Mouse (Mus musculus): Measurements from ENCODE around the gene Olfr1428. TPM values are rescaled to one million over a fixed set of nuclear protein-coding genes. Genes with fewer than 3 reads are reported as not detected.
"Not testable (repeated sequence)": the region's sequence is repeated elsewhere in the genome, so short reads cannot be mapped to it uniquely, and the experiment has no call there.

Gene Olfr1428
- polyA plus RNA-seq, 1 experiment, result not detected

GRCm38 (mm10) chr19:12091913-12092312, 23.8 kb downstream of the Olfr1428 start, which contains the start of gene Olfr1426:
Gene Olfr1426 (minus strand): TSS chr19:12092013.
- no peak within 1 kb of the TSS for H3K27ac ChIP-seq (ENCODE audit: control insufficient read depth, insufficient read depth, low read depth, low read length, poor library complexity)
- TF ChIP-seq POLR2A (IDR thresholded peaks at IDR 0.05; ENCODE audit: borderline replicate concordance, control insufficient read depth, low read depth, low read length) (no peak), CTCF (IDR thresholded peaks at IDR 0.05; ENCODE audit: control insufficient read depth, insufficient read depth, low read length) (no peak)
- no peaks in the 10 kb centered on the region for H3K4me1 ChIP-seq (ENCODE audit: control insufficient read depth, insufficient read depth, low read length)
- no peak within 1 kb of the TSS for H3K4me3 ChIP-seq (replicated peaks; ENCODE audit: control insufficient read depth, low read depth, low read length)
- 71% methylated on average over 1 of the region's 1 CpGs for WGBS

GRCm38 (mm10) chr19:12077631-12078030, 38.1 kb downstream of the Olfr1428 start, which contains the start of gene Olfr1425:
Gene Olfr1425 (minus strand): TSS chr19:12077731.
- H3K27ac ChIP-seq (ENCODE audit: control insufficient read depth, insufficient read depth, low read depth, low read length, poor library complexity); H3K4me1 ChIP-seq (ENCODE audit: control insufficient read depth, insufficient read depth, low read length); H3K4me3 ChIP-seq (replicated peaks; ENCODE audit: control insufficient read depth, low read depth, low read length): not testable (repeated sequence)
- 78% methylated on average over 4 of the region's 4 CpGs for WGBS

- WGBS, result 72% methylated on average over 1 of the region's 1 CpGs
- H3K4me1 ChIP-seq (ENCODE audit: control insufficient read depth, insufficient read depth, low read length); H3K27ac ChIP-seq (ENCODE audit: control insufficient read depth, insufficient read depth, low read depth, low read length, poor library complexity); H3K4me3 ChIP-seq (replicated peaks; ENCODE audit: control insufficient read depth, low read depth, low read length): not testable (repeated sequence)
These were observed 46.2 kb downstream of the Olfr1428 start for GRCm38 (mm10) chr19:12069546-12069945.

- not testable (repeated sequence) for H3K4me1 ChIP-seq (ENCODE audit: control insufficient read depth, insufficient read depth, low read length); H3K27ac ChIP-seq (ENCODE audit: control insufficient read depth, insufficient read depth, low read depth, low read length, poor library complexity)
- 60% methylated on average over 1 of the region's 1 CpGs for WGBS
These were observed 47.9 kb downstream of the Olfr1428 start for GRCm38 (mm10) chr19:12067806-12068205.

GRCm38 (mm10) chr19:12062582-12062981, 53.1 kb downstream of the Olfr1428 start, which contains the start of gene Olfr1424:
Gene Olfr1424 (minus strand): TSS chr19:12062682.
- WGBS, result 82% methylated on average over 1 of the region's 1 CpGs

More at GRCm38 (mm10) chr19:12067806-12068205, 47.9 kb downstream of the Olfr1428 start:
- not testable (repeated sequence) for H3K4me3 ChIP-seq (replicated peaks; ENCODE audit: control insufficient read depth, low read depth, low read length)

More at GRCm38 (mm10) chr19:12062582-12062981, 53.1 kb downstream of the Olfr1428 start, which contains the start of gene Olfr1424:
- H3K4me1 ChIP-seq (ENCODE audit: control insufficient read depth, insufficient read depth, low read length); H3K4me3 ChIP-seq (replicated peaks; ENCODE audit: control insufficient read depth, low read depth, low read length); H3K27ac ChIP-seq (ENCODE audit: control insufficient read depth, insufficient read depth, low read depth, low read length, poor library complexity): not testable (repeated sequence)

Other genes starting within 250 kb of the Olfr1428 start
- not detected in 2 replicates for gene Olfr1419, start 240.8 kb downstream of the Olfr1428 start, polyA plus RNA-seq (2011; ENCODE audit: insufficient read depth, insufficient read length, low replicate concordance, missing spikeins)
- not detected in 2 replicates for gene Olfr1420, start 229.3 kb downstream of the Olfr1428 start, polyA plus RNA-seq (2011; ENCODE audit: insufficient read depth, insufficient read length, low replicate concordance, missing spikeins)
- 6.3 and 11.0 TPM in 2 replicates for gene Patl1, start 203.5 kb downstream of the Olfr1428 start, polyA plus RNA-seq (2011; ENCODE audit: insufficient read depth, insufficient read length, low replicate concordance, missing spikeins)
- gene Osbp, start 150.0 kb downstream of the Olfr1428 start, polyA plus RNA-seq (2011; ENCODE audit: insufficient read depth, insufficient read length, low replicate concordance, missing spikeins), result 14.4 and 15.7 TPM in 2 replicates
- not detected in 2 replicates for gene Olfr1423, start 74.6 kb downstream of the Olfr1428 start, polyA plus RNA-seq (2011; ENCODE audit: insufficient read depth, insufficient read length, low replicate concordance, missing spikeins)
- not detected in 2 replicates for gene Olfr1424, start 53.2 kb downstream of the Olfr1428 start, polyA plus RNA-seq (2011; ENCODE audit: insufficient read depth, insufficient read length, low replicate concordance, missing spikeins)
- not detected in 2 replicates for gene Olfr1425, start 38.2 kb downstream of the Olfr1428 start, polyA plus RNA-seq (2011; ENCODE audit: insufficient read depth, insufficient read length, low replicate concordance, missing spikeins)
- gene Olfr1426, start 23.9 kb downstream of the Olfr1428 start, polyA plus RNA-seq (2011; ENCODE audit: insufficient read depth, insufficient read length, low replicate concordance, missing spikeins), result not detected in 2 replicates
- gene Olfr1427, start 12.6 kb downstream of the Olfr1428 start, polyA plus RNA-seq (2011; ENCODE audit: insufficient read depth, insufficient read length, low replicate concordance, missing spikeins), result not detected in 2 replicates
- not detected in 2 replicates for gene Olfr76, start 7.3 kb upstream of the Olfr1428 start, polyA plus RNA-seq (2011; ENCODE audit: insufficient read depth, insufficient read length, low replicate concordance, missing spikeins)
- not detected in 2 replicates for gene Olfr1555-ps1, start 54.2 kb upstream of the Olfr1428 start, polyA plus RNA-seq (2011; ENCODE audit: insufficient read depth, insufficient read length, low replicate concordance, missing spikeins)
- not detected in 2 replicates for gene Olfr1431, start 84.7 kb upstream of the Olfr1428 start, polyA plus RNA-seq (2011; ENCODE audit: insufficient read depth, insufficient read length, low replicate concordance, missing spikeins)
- gene Olfr1432, start 116.7 kb upstream of the Olfr1428 start, polyA plus RNA-seq (2011; ENCODE audit: insufficient read depth, insufficient read length, low replicate concordance, missing spikeins), result not detected in 2 replicates
- not detected in 2 replicates for gene Olfr262, start 125.8 kb upstream of the Olfr1428 start, polyA plus RNA-seq (2011; ENCODE audit: insufficient read depth, insufficient read length, low replicate concordance, missing spikeins)
- gene Olfr235, start 145.1 kb upstream of the Olfr1428 start, polyA plus RNA-seq (2011; ENCODE audit: insufficient read depth, insufficient read length, low replicate concordance, missing spikeins), result not detected in 2 replicates
- gene Olfr1434, start 164.0 kb upstream of the Olfr1428 start, polyA plus RNA-seq (2011; ENCODE audit: insufficient read depth, insufficient read length, low replicate concordance, missing spikeins), result not detected in 2 replicates
- gene Olfr1436, start 183.2 kb upstream of the Olfr1428 start, polyA plus RNA-seq (2011; ENCODE audit: insufficient read depth, insufficient read length, low replicate concordance, missing spikeins), result not detected in 2 replicates
- not detected in 2 replicates for gene Olfr1437, start 209.2 kb upstream of the Olfr1428 start, polyA plus RNA-seq (2011; ENCODE audit: insufficient read depth, insufficient read length, low replicate concordance, missing spikeins)
- not detected in 2 replicates for gene Olfr1438-ps1, start 220.0 kb upstream of the Olfr1428 start, polyA plus RNA-seq (2011; ENCODE audit: insufficient read depth, insufficient read length, low replicate concordance, missing spikeins)

All from bone marrow, adult 2 months (tissue).